Mouse (Mus musculus) megakaryocyte, embryonic 14.5 days (primary cell): ENCODE data around the gene Ly6g6e.
"Not testable (repeated sequence)": the region's sequence is repeated elsewhere in the genome, so short reads cannot be mapped to it uniquely, and the experiment has no call there.

Experiments
- FLI1 ChIP-seq: IDR thresholded peaks from 2 replicates; pipeline ENCODE4 v1.6.1; 2012; ENCODE audit warnings: low read length, inconsistent platforms, mixed read lengths
- GATA1 ChIP-seq: IDR thresholded peaks from 3 replicates; pipeline ENCODE4 v1.6.1; 2012; ENCODE audit warnings: mixed read lengths, low read length, inconsistent platforms, borderline replicate concordance

DNA sequence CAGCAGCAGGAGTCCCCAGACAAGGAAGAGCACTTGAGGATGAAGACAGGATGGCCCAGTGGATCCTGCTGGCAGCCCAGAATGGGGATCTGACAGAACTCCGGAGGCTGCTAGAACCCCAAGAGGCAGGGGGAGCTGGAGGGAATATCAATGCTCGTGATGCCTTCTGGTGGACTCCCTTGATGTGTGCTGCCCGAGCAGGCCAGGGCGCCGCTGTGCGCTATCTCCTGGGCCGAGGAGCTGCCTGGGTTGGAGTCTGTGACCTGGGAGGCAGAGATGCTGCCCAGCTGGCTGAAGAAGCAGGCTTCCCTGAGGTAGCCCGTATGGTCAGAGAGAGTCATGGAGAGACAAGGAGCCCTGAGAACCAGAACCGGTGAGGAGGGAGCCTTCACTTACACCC, 46.6 kb downstream of the Ly6g6e start:
- not testable (repeated sequence) for TF ChIP-seq GATA1, FLI1
